Mouse (Mus musculus): ENCODE results near the gene Doxl2. TPM values are rescaled to one million over a fixed set of nuclear protein-coding genes. Genes with fewer than 3 reads are reported as not detected.
A peak's percentile ranks its signal among the peaks of the same experiment; 100 is the strongest.
"Not testable (repeated sequence)": the region's sequence is repeated elsewhere in the genome, so short reads cannot be mapped to it uniquely, and the experiment has no call there.

The Doxl2 gene
- not detected for total RNA-seq (2021)
- long read RNA-seq, experiment 1: 0 reads
- long read RNA-seq, experiment 2: 0 reads

DNA sequence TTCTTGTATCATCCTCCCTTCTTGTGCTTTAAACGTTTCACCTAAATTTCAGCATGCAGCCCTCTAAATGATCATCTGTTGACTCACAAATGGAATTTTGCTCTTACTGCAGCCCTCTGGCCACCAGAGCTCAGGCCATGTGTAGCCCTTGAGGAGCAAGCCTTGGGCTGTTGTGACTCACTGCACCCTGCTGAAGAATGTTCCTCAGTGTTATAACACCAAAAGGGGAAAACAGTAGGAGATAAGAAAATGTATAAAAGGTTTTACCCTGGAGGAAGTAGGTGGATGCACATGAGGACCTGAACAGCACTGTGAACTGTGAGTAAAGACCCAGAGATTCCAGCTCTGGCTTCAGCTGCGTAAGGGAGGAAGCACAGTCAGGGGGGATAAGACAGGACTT, at the start of gene Doxl2:
Gene Doxl2 (plus strand): TSS at position 301 of the 400 bp plus-strand sequence.
- Histone ChIP-seq H3K4me3 (no peak within 1 kb of the TSS), H3K27ac (no peak within 1 kb of the TSS)
- no peak for TF ChIP-seq CTCF (IDR thresholded peaks at IDR 0.05)
- DNase-seq: no peak
- intact Hi-C loops (cut with DNase I): no loop called here

DNA sequence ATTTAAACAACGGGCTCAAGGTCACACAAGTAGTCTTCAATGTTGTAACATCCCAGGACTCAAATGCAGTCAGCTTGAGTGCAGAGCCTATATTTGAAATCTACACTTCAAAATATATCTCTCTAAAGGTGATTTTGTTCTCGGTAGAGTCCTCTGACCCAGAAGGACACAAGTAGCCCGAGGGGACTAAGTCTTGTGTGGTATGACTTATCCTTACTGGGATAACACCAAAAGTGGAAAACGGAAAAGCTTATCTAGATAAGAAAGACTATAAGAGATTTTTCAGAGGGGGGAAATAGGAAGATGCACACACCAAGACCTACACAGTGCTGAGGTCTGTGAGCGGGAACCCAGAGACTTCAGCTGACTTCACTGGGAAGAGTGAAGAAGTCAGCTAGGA, 45.2 kb upstream of the Doxl2 start, which contains the start of gene 1600015I10Rik:
Gene 1600015I10Rik (plus strand): TSS at position 301 of the 400 bp plus-strand sequence.
- intact Hi-C loops (cut with DNase I): no loop called here
- TF ChIP-seq CTCF (IDR thresholded peaks at IDR 0.05): no peak
- no peak within 1 kb of the TSS for H3K27ac ChIP-seq
- no peak for DNase-seq
- H3K4me3 ChIP-seq: no peak within 1 kb of the TSS

DNA sequence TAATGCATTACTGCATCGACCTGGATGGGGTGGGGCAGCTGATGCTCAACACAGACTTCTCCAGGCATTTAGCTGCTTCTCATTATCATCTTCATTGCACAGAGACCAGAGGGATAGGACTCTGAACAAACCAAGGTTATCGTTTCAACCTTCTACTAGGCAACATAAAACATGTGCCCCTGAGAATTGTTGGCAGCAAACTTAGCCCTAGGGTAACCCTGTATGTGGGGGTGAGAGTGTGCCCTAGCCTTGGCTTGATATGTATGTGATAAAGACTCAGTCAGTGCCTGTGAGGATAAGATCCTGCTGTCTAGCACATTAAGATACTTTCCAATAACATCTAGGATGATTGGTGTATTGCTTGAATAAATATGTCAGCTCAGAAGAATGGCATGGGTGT, 25.2 kb upstream of the Doxl2 start:
- TF ChIP-seq CTCF (IDR thresholded peaks at IDR 0.05): no peak

DNA sequence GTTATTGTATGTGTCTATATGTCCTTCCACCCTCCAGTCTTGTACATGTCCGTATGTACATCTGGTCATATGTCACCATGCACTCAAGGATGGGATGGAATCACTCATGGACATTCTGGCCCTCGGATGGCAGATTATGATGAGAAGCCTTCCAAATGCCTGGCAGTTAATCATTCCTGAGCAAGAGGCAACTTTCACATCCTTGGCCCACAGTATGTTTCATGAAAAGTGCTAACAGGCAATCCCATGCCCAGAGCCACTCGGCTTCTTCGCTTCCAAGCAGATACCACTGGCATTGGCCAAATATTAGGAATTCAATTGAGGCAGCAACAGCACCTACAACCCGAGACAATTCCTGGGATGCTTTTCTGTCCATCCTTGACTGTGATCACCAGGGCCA, 24.1 kb upstream of the Doxl2 start:
- DNase-seq: no peak
- Histone ChIP-seq H3K27ac (no peak overlapping the region), H3K4me3 (no peak overlapping the region)
- TF ChIP-seq CTCF (IDR thresholded peaks at IDR 0.05): no peak
- intact Hi-C loops (cut with DNase I): no loop called here

More for the DNA sequence above, 25.2 kb upstream of the Doxl2 start:
- H3K4me3 ChIP-seq: no peak overlapping the region
- H3K27ac ChIP-seq: no peak overlapping the region
- no peak for DNase-seq
- intact Hi-C loops (cut with DNase I): no loop called here

DNA sequence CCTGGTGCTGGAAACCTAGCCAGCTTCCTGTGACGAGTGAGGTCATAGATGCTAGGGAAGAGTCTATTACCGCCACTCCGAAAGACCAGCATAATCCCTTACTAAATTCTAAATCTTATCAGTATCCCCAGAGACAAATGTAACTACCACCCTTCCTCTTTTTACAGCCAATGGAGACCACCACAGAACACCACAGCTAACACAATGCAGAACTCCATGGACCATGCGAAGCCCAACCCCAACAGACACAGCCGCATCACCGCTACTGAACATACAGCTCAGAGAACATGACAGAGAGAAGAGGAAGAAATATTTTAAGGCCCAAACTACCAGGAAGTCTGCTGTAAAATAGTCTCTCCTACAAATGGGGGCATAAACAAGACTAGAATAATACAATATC, 23.1 kb upstream of the Doxl2 start:
- no peak for DNase-seq
- no peak for TF ChIP-seq CTCF (IDR thresholded peaks at IDR 0.05)
- Histone ChIP-seq H3K4me3 (no peak overlapping the region), H3K27ac (no peak overlapping the region)
- intact Hi-C loops (cut with DNase I): no loop called here

DNA sequence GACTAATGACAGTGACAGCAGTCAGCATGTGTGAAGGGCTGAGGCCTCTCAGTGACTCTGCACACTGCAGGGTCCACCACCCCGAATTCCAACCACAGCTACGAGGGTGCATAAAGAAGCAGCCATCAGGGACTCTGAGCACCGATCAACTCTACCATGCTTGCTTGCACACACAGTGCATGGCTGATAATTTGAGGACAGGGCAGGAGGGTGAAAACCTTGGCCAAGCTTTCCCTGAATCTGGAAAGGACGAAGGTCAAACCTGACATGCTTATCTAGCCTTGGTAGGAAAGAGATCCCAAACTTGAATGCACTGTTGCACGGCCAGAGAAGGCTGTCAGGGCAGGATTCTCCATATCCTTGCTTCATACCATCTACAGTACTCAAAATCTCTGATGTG, 21.5 kb upstream of the Doxl2 start:
- no peak overlapping the region for H3K4me3 ChIP-seq
- intact Hi-C loops (cut with DNase I): no loop called here
- no peak for TF ChIP-seq CTCF (IDR thresholded peaks at IDR 0.05)
- DNase-seq: no peak
- H3K27ac ChIP-seq: no peak overlapping the region

DNA sequence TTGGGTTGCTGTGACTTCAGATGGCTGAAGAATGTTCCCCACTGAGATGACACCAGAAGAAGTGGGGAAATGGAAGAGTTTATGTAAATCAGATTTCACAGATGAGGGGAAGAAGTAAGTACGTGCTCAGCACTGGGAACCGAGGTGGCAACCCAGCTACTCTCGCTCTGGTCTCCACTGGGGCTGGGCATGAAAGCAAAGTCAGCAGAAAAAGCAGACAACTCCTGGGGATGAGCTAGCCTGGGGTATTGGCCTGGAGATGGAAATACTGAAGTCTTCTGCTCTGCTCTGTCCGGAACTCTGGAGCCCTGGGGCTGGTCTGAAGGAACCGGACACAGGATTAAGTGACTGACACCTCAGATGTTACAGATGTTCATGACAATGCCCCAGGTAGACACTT, 20.6 kb upstream of the Doxl2 start:
- H3K4me3 ChIP-seq: no peak overlapping the region
- no peak for TF ChIP-seq CTCF (IDR thresholded peaks at IDR 0.05)
- no peak overlapping the region for H3K27ac ChIP-seq
- intact Hi-C loops (cut with DNase I): no loop called here
- DNase-seq: no peak

DNA sequence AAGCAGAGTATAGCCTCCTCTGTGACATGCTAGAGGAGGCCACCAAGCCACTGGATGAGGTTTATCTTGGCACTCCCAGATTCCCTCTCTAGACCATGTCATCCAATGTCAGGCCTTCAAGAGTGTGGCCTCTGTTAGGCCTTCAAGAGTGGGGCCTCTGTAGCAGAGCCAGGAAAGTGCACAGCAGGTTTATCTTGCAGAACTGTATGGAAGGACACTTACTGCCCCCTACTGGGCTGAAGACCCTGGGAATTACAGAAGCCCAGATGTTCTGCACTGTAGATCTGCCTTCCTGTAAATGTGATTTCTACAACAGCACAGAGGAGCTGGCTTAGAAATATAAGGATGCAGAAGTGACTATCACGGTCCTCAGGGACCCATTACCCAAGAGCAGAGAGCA, 19.8 kb upstream of the Doxl2 start:
- Histone ChIP-seq H3K4me3 (no peak overlapping the region), H3K27ac (no peak overlapping the region)
- peak; percentile 63 for TF ChIP-seq CTCF (IDR thresholded peaks at IDR 0.05)
- intact Hi-C loops (cut with DNase I): loop anchor here (5.0 kb wide), 1 partner anchor 138 kb away; no protein-coding TSS in a partner anchor
- peak; percentile 39 for DNase-seq

DNA sequence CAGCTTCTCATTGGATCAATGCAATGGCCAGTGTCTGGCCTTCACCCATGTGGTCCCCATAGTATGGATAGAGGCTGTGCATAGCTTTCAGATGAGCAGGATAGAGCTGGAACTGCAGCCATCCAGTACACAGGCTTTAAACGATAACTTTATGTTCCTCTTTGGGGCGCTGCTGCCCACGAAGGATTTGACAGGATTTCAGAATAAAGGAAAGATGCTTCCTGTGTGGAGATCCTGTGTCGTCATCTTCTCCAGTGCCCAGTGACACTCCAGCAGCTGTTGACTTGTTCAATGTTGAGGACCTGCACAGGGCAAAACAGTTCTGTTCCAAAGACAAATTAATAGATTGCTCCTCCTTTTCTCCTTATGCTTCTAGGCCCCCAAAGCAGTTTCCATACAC, 18.0 kb upstream of the Doxl2 start:
- TF ChIP-seq CTCF (IDR thresholded peaks at IDR 0.05): no peak
- intact Hi-C loops (cut with DNase I): loop anchor here (5.0 kb wide), 1 partner anchor 139 kb away; no protein-coding TSS in a partner anchor
- DNase-seq: no peak

DNA sequence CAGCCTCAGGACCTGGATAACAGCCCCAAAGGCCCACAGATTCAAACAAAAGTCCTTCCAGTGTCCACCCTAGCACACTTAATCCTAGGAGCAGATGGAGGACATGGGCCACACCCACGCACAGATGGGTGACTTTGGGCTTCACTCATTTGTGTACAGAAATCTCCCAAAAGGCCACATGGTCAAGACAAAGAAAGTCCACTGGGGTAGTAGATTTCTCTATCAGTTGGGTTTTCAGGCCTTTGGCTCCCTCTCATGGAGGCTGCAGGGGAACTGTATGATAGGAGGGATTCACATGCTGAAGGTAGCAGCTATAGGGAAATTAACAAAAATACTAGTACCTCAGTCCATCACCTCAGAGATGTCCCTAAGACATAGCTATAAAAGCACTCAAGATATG, 16.7 kb upstream of the Doxl2 start:
- intact Hi-C loops (cut with DNase I): loop anchor here (5.0 kb wide), 1 partner anchor 141 kb away; no protein-coding TSS in a partner anchor
- H3K27ac ChIP-seq: no peak overlapping the region
- TF ChIP-seq CTCF (IDR thresholded peaks at IDR 0.05): peak; percentile 29; the same call in 1 of the 2 replicates
- no peak for DNase-seq
- no peak overlapping the region for H3K4me3 ChIP-seq

More for the DNA sequence above, 18.0 kb upstream of the Doxl2 start:
- H3K4me3 ChIP-seq: no peak overlapping the region
- no peak overlapping the region for H3K27ac ChIP-seq

DNA sequence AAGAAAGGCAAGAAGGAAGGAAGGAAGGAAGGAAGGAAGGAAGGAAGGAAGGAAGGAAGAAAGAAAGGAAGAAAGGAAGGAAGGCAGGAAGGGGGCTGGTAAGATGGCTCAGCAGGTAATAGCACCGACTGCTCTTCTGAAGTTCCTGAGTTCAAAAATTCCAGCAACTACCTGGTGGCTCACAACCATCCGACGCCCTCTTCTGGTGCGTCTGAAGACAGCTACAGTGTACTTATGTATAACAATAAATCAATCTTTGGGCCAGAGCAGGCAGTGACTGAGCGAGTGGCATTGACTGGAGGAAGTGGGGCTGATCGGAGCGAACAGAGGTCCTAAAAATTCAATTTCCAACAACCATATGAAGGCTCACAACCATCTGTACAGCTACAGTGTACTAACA, 15.6 kb upstream of the Doxl2 start:
- H3K4me3 ChIP-seq, DNase-seq, H3K27ac ChIP-seq: not testable (repeated sequence)
- intact Hi-C loops (cut with DNase I): loop anchor here (5.0 kb wide), 1 partner anchor 142 kb away; no protein-coding TSS in a partner anchor
- TF ChIP-seq CTCF (IDR thresholded peaks at IDR 0.05): peak; percentile 20; the same call in 1 of the 2 replicates

DNA sequence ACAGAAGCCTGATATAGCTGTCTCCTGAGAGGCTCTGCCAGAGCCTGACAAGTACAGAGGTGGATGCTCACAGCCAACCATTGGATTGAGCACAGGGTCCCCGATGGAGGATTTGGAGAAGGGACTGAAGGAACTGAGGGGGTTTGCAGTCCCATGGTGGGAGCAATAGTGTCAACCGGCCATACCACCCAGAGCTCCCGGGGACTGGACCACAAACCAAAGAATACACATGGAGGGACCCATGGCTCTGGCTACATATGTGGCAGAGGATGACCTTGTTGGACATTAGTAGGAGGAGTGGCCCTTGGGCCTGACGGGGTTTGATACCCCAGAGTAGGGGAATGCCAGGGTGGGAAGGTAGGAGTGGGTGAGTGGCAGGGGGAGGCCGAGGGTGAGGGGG, 8.1 kb upstream of the Doxl2 start:
- intact Hi-C loops (cut with DNase I); DNase-seq; H3K4me3 ChIP-seq; H3K27ac ChIP-seq: not testable (repeated sequence)

DNA sequence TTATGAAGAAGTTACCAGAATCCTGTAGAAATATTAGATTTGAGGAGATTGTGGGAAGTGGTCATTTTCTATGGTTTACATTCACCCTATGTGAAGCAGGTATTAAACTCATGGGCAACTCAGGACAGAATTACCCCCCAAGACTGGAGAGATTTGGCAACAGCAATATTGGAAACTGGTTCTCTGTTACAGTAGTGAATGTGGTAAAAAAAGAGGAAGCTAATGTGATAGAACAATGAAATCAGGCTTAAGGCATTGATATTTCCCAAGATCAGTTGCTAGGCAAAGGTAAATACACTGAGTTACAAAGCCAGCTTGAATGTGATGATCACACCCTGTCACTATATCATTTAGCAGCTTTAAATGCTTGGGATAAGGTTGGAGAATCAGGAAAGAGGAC, 6.9 kb upstream of the Doxl2 start:
- TF ChIP-seq CTCF (IDR thresholded peaks at IDR 0.05): no peak
- intact Hi-C loops (cut with DNase I): no loop called here
- DNase-seq: no peak
- H3K4me3 ChIP-seq: no peak overlapping the region
- H3K27ac ChIP-seq: no peak overlapping the region

DNA sequence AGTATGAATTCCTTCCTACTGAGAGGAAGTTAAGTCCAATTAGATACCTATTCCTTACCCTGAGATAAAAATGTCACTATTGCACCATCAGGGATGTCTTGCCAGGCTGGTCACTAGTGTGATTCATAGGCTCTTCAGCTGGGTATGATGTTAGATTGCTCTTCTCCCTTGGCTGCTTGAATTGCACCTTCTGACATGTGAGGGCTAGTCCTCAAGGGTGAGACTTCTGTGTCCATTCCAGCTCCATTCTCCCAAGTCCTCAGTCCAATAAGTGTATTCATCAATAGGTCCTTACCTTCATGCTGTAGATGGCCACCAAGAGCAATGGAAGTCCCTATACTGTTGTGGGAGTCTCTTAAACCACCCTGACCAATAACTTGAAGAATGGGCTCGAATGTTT, 4.9 kb downstream of the Doxl2 start:
- Histone ChIP-seq H3K27ac (no peak overlapping the region), H3K4me3 (no peak overlapping the region)
- no peak for TF ChIP-seq CTCF (IDR thresholded peaks at IDR 0.05)
- DNase-seq: no peak
- intact Hi-C loops (cut with DNase I): no loop called here
